Mouse (Mus musculus): Measurements from ENCODE around the gene Baiap2l2. TPM values are rescaled to one million over a fixed set of nuclear protein-coding genes. Genes with fewer than 3 reads are reported as not detected.
A peak's percentile ranks its signal among the peaks of the same experiment; 100 is the strongest.
"Not testable (repeated sequence)": the region's sequence is repeated elsewhere in the genome, so short reads cannot be mapped to it uniquely, and the experiment has no call there.

Baiap2l2 gene
- polyA plus RNA-seq, 1 experiment from 2014 or later, result 5.4 TPM

DNA sequence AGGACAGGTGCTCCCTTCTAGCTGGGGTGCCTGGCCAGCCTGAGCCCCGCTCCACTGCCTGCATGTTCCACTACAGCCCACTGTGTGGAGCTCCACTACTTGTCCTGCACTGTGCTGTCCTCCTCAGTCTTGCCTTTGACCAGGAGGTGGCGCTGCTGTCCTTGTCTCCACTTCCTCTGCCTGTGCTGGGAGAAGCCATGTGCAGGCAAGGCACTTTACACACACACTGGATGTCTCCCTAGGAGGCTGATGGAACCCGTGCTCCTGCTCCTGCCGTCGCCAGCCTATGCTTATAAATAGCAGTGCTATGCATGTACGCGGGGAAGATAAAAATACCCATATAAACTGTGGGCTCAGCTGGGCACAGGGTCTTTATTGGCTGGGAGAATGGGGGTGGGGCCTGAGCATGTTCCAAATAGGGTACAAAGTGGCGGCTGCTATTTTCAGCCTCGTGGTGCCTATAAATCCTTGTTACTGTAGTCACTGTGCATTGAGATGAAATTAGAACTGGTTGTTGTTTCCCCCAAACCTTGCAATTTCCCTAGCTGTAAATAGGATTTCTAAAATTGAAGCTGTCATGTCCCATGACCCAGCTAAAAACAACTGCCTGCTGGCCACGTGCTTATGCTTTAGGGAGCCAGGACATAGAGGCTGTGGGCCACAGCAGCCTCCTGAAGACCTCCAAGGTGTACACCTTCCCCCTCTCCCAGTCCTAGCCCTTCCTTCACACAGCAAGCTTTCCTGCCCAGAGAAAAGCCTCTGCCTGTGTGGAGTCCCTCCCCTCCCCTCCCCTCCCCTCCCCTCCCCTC is 41.9 kb downstream of the Baiap2l2 start:
- Histone ChIP-seq H3K4me2 (ENCODE audit: low read length) (0 out of 2 replicates have a peak overlapping the region, but pooled peaks have one; percentile 5), H3K27ac (ENCODE audit: low read depth, low read length) (peak overlapping the region; percentile 30)
- peak; percentile 99 for ATAC-seq

DNA sequence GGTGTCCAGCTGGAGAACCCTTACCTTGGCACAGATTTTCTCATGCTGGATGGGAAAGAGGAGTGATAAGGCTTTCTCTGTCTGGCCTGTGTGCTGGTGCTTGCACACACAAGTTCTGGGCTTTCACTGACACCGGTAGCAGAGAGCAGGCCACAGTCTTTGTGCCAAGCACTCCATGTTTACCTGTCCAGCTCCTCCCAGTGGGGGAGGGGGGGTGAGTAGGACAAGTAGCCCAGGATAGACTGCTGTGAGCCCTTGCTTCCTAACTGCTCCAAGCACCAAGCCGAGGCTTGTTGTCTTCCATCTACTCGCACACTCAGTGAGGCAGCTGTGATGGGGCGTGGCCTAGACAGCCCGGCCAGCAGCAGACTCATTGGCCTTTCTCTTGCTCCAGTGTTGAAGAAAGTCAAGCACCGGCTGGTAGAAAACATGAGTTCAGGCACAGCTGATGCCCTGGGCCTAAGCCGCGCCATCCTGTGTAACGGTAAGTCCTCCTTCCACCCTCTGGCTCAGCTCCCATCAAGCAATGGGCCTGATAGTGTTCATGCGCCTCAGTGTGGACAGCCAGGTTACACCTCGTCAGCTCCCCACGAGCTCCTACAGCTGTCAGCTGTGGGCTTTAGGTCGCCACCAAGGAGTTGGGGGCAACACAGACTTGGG is 42.6 kb downstream of the Baiap2l2 start:
- Histone ChIP-seq H3K36me3 (ENCODE audit: control insufficient read depth, insufficient read depth, low read length) (peaks cover 35% of the 10 kb centered on the region), H3K4me2 (ENCODE audit: low read length) (no peak overlapping the region), H3K9me3 (ENCODE audit: control insufficient read depth, low read length) (no peaks in the 10 kb centered on the region), H3K4me1 (ENCODE audit: control insufficient read depth, insufficient read depth, low read depth, low read length) (peaks cover 12% of the 10 kb centered on the region), H3K27me3 (replicated peaks; ENCODE audit: control insufficient read depth, insufficient read depth, low read length) (no peaks in the 10 kb centered on the region), H3K27ac (ENCODE audit: low read depth, low read length) (no peak overlapping the region; the same call in 1 of the 2 replicates), H3K4me3 (ENCODE audit: low read length) (no peak overlapping the region), H3K9ac (ENCODE audit: low read depth, low read length) (no peak overlapping the region)
- WGBS, result 76% methylated on average over 13 of the region's 13 CpGs
- peak; percentile 58 for ATAC-seq

More for the DNA sequence above, 41.9 kb downstream of the Baiap2l2 start:
- Histone ChIP-seq H3K27me3 (replicated peaks; ENCODE audit: control insufficient read depth, insufficient read depth, low read length) (no peaks in the 10 kb centered on the region), H3K9me3 (ENCODE audit: control insufficient read depth, low read length) (no peaks in the 10 kb centered on the region), H3K9ac (ENCODE audit: low read depth, low read length) (no peak overlapping the region), H3K4me3 (ENCODE audit: low read length) (no peak overlapping the region), H3K4me1 (ENCODE audit: control insufficient read depth, insufficient read depth, low read depth, low read length) (peaks cover 12% of the 10 kb centered on the region), H3K36me3 (ENCODE audit: control insufficient read depth, insufficient read depth, low read length) (peaks cover 34% of the 10 kb centered on the region)
- WGBS, result 14% methylated on average over 10 of the region's 10 CpGs

DNA sequence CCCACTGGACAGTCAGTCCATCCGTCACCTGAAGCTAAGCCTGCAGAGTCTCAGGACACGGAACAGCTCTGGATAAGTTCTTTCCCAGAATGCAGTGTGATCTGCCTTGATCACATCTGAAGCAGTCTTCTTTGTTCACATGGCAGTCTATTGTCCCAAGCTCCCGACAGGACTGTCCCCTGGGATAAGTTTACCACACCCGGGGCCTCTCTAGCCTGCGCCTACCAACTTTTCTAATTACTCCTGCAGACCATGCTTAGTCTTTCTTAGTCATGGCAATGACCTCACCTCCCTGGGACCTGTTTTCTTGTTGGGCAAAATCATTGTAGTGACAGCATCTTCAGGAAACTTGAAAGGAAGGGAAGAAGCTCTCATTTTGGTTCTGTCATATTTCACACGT is 47.3 kb downstream of the Baiap2l2 start:
- Histone ChIP-seq H3K9ac (ENCODE audit: low read depth, low read length) (no peak overlapping the region), H3K4me3 (ENCODE audit: low read length) (no peak overlapping the region), H3K4me1 (ENCODE audit: control insufficient read depth, insufficient read depth, low read depth, low read length) (0 out of 2 replicates have a peak, but pooled peaks cover 3% of the 10 kb centered on the region), H3K27me3 (replicated peaks; ENCODE audit: control insufficient read depth, insufficient read depth, low read length) (no peaks in the 10 kb centered on the region), H3K9me3 (ENCODE audit: control insufficient read depth, low read length) (no peaks in the 10 kb centered on the region), H3K4me2 (ENCODE audit: low read length) (no peak overlapping the region), H3K27ac (ENCODE audit: low read depth, low read length) (no peak overlapping the region), H3K36me3 (ENCODE audit: control insufficient read depth, insufficient read depth, low read length) (peaks cover 40% of the 10 kb centered on the region)
- 71% methylated on average over 6 of the region's 6 CpGs for WGBS
- no peak for ATAC-seq

DNA sequence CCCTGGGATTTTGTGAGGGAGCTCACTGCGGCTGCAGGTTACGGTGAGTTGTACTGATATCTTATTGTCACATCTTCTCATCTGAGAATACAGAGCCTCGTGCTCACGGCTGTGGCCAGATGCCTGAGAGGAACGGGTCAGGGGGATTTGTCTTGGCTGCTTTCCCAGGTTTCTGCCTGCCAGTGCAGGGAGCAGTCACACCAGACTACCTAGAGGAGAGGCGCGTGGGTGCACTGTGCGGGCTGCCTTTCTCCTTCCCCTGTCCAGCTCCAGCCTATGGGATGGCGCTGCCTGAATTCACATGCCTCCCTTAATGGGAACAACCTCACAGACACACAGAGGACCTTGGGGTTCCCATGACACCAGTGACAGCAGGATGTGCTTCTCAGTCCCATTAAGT is 50.1 kb downstream of the Baiap2l2 start:
- H3K9ac ChIP-seq (ENCODE audit: low read depth, low read length), result no peak overlapping the region
- H3K4me1 ChIP-seq (ENCODE audit: control insufficient read depth, insufficient read depth, low read depth, low read length), result peaks cover 2% of the 10 kb centered on the region; the same call in 1 of the 2 replicates
- no peak overlapping the region for H3K4me2 ChIP-seq (ENCODE audit: low read length)
- ATAC-seq, result 0 out of 2 replicates have a peak, but pooled peaks have one; percentile 17
- H3K36me3 ChIP-seq (ENCODE audit: control insufficient read depth, insufficient read depth, low read length), result peaks cover 33% of the 10 kb centered on the region
- no peak overlapping the region for H3K27ac ChIP-seq (ENCODE audit: low read depth, low read length)
- H3K4me3 ChIP-seq (ENCODE audit: low read length), result no peak overlapping the region
- no peaks in the 10 kb centered on the region for H3K9me3 ChIP-seq (ENCODE audit: control insufficient read depth, low read length)
- no peaks in the 10 kb centered on the region for H3K27me3 ChIP-seq (replicated peaks; ENCODE audit: control insufficient read depth, insufficient read depth, low read length)
- WGBS, result 63% methylated on average over 9 of the region's 9 CpGs

DNA sequence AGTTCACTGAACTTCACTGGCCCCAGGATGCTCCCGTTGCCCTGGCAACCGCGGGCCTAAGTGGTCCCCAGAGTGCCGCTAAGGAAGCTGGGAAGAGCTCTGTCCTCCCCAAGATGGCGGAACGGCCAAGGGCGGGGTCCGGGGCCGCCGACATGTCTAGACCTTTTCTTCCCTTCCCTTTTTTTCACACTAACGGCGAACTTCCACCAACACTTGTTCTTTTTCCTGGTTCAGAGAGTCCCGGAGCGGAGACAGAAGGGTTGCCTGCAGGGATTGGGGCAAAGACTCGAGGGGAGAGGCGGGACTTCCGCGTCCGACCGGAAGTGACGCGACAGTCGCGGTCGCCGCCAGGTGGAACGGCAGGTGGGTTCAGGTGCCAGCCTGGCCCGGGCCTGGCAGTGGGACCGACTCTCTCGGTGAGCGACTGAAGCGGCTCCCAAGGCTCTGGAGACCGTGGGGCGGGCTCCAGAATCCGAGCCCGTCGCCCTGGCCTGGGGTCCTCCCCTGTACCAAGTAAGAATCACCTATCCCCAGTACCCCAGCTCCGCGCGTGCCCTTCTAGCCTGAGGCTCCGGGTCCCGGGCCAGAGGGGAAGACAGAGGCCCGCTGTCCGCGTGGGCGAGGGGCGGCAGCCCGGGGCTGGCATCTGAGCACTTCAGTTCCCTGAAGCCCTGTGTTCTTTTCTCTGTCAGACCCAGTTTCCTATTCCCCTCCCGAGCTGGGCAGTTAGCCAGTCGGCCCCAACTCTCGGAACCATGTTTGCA is 56.1 kb downstream of the Baiap2l2 start, which contains the start of the genes Pick1 and Gm49486:
Gene Pick1, plus strand, starts transcription at position 116 of the 764 bp plus-strand sequence.
Gene Gm49486, plus strand, starts transcription at position 334 of the 764 bp plus-strand sequence.
- Histone ChIP-seq H3K36me3 (ENCODE audit: control insufficient read depth, insufficient read depth, low read length) (peaks cover 4% of the 10 kb centered on the region; the same call in 1 of the 2 replicates), H3K27me3 (replicated peaks; ENCODE audit: control insufficient read depth, insufficient read depth, low read length) (no peaks in the 10 kb centered on the region), H3K4me1 (ENCODE audit: control insufficient read depth, insufficient read depth, low read depth, low read length) (peaks cover 16% of the 10 kb centered on the region), H3K9ac (ENCODE audit: low read depth, low read length) (peak within 1 kb of the TSS; percentile 96), H3K4me2 (ENCODE audit: low read length) (peak within 1 kb of the TSS; percentile 95), H3K27ac (ENCODE audit: low read depth, low read length) (peak within 1 kb of the TSS; percentile 94), H3K4me3 (ENCODE audit: low read length) (peak within 1 kb of the TSS; percentile 91), H3K9me3 (ENCODE audit: control insufficient read depth, low read length) (no peaks in the 10 kb centered on the region)
- under 1% methylated on average over 50 of the region's 51 CpGs for WGBS
- peak; percentile 92 for ATAC-seq

DNA sequence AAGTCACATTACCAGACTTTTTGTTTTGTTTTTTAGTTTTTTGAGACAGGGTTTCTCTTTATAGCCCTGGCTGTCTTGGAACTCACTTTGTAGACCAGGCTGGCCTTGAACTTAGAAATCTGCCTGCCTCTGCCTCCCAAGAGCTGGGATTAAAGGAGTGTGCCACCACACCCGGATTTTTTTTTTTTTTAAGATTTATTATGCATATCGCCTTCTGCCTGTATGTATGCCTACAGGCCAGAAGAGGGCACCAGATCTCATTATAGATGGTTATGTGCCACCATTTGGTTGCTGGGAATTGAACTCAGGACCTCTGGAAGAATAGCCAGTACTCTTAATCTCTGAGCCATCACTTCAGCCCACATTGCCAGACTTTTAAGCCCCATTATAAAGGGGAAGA is 59.6 kb downstream of the Baiap2l2 start:
- H3K4me3 ChIP-seq (ENCODE audit: low read length); H3K27ac ChIP-seq (ENCODE audit: low read depth, low read length); ATAC-seq; H3K9ac ChIP-seq (ENCODE audit: low read depth, low read length); H3K36me3 ChIP-seq (ENCODE audit: control insufficient read depth, insufficient read depth, low read length); H3K4me2 ChIP-seq (ENCODE audit: low read length); H3K27me3 ChIP-seq (replicated peaks; ENCODE audit: control insufficient read depth, insufficient read depth, low read length); H3K9me3 ChIP-seq (ENCODE audit: control insufficient read depth, low read length): not testable (repeated sequence)
- WGBS, result 67% methylated on average over 2 of the region's 2 CpGs
- H3K4me1 ChIP-seq (ENCODE audit: control insufficient read depth, insufficient read depth, low read depth, low read length), result peaks cover 16% of the 10 kb centered on the region

DNA sequence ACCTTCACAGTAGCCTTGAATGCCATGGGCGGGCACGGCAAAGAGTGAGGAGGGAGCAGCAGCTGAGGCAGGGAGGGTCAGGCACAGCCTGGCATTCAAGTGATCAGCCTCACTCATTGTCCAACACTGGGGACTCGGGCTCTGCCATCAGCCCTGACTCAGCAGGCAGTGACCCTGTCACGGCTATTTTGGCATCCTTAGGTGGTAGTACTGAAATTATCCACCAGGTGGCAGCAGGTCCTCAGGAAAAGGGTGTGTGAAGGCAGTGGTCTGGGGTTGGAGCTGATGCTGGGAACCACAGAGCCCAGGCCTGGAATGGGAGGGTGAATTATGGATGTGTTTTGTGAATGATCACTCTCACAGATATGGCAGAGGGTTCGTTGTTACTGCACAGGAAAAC is 60.7 kb downstream of the Baiap2l2 start:
- WGBS, result 6% methylated on average over 5 of the region's 5 CpGs
- no peaks in the 10 kb centered on the region for H3K27me3 ChIP-seq (replicated peaks; ENCODE audit: control insufficient read depth, insufficient read depth, low read length)
- no peak overlapping the region for H3K27ac ChIP-seq (ENCODE audit: low read depth, low read length)
- H3K4me1 ChIP-seq (ENCODE audit: control insufficient read depth, insufficient read depth, low read depth, low read length), result peaks cover 8% of the 10 kb centered on the region
- H3K36me3 ChIP-seq (ENCODE audit: control insufficient read depth, insufficient read depth, low read length), result no peaks in the 10 kb centered on the region
- no peak overlapping the region for H3K9ac ChIP-seq (ENCODE audit: low read depth, low read length)
- no peak overlapping the region for H3K4me3 ChIP-seq (ENCODE audit: low read length)
- H3K9me3 ChIP-seq (ENCODE audit: control insufficient read depth, low read length), result no peaks in the 10 kb centered on the region
- peak; percentile 37 for ATAC-seq
- no peak overlapping the region for H3K4me2 ChIP-seq (ENCODE audit: low read length)

DNA sequence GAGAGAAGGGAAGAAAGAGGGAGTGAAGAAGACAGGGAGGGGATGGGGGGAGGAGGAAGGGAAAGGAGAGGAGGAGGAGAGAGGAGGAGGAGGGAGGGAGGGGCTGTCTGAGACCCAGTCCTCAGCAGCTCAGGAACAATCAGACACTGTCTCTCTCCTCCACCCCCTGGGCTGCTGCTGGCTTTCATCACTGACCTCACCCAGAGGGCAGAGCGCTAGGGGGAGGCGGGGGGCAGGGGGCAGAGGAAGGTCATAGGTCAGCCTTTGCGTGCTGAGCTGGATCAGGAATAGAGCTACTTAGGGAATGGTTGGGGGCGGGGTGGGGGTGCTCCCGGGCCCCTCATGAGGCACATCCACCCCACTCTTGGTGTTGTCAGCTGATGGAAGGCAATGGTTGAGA is 61.7 kb downstream of the Baiap2l2 start:
- H3K4me3 ChIP-seq (ENCODE audit: low read length), result no peak overlapping the region
- no peak overlapping the region for H3K27ac ChIP-seq (ENCODE audit: low read depth, low read length)
- H3K9me3 ChIP-seq (ENCODE audit: control insufficient read depth, low read length), result no peaks in the 10 kb centered on the region
- 11% methylated on average over 3 of the region's 5 CpGs for WGBS
- no peak overlapping the region; the same call in 1 of the 2 replicates for H3K9ac ChIP-seq (ENCODE audit: low read depth, low read length)
- peaks cover 6% of the 10 kb centered on the region for H3K4me1 ChIP-seq (ENCODE audit: control insufficient read depth, insufficient read depth, low read depth, low read length)
- no peak overlapping the region for H3K4me2 ChIP-seq (ENCODE audit: low read length)
- no peaks in the 10 kb centered on the region for H3K27me3 ChIP-seq (replicated peaks; ENCODE audit: control insufficient read depth, insufficient read depth, low read length)
- 0 out of 2 replicates have a peak, but pooled peaks have one; percentile 37 for ATAC-seq
- H3K36me3 ChIP-seq (ENCODE audit: control insufficient read depth, insufficient read depth, low read length), result no peaks in the 10 kb centered on the region

Data from hindbrain, embryonic 16.5 days (tissue).